Mouse (Mus musculus) kidney, embryonic 14.5 days (tissue): ENCODE results near the gene Mup4. TPM values are rescaled to one million over a fixed set of nuclear protein-coding genes. Genes with fewer than 3 reads are reported as not detected.
"Not testable (repeated sequence)": the region's sequence is repeated elsewhere in the genome, so short reads cannot be mapped to it uniquely, and the experiment has no call there.

Experiments used
- ATAC-seq: fragments of 200-750 bp; cut with Nextera tagmentation; 2 replicates; pipeline ENCODE4 v1.8.0; 2017; ENCODE audit warnings: moderate number of reproducible peaks, mild to moderate bottlenecking, moderate TSS enrichment, moderate library complexity; ENCODE audit not compliant: low FRiP score, low TSS enrichment
- H3K27ac ChIP-seq: fragments of 300-500 bp; sonication (generic); 2 replicates; pipeline ENCODE4 v1.5.1; 2014; ENCODE audit warnings: low read depth, mild to moderate bottlenecking, low read length, moderate library complexity, mixed read lengths
- H3K27me3 ChIP-seq: fragments of 300-500 bp; sonication (generic); 2 replicates; pipeline ENCODE4 v1.6.1; 2014; ENCODE audit warnings: mild to moderate bottlenecking, low read length; ENCODE audit not compliant: control insufficient read depth, insufficient read depth
- H3K36me3 ChIP-seq: fragments of 300-500 bp; sonication (generic); 2 replicates; pipeline ENCODE4 v1.6.1; 2014; ENCODE audit warnings: low read length, mixed read lengths; ENCODE audit not compliant: control insufficient read depth, insufficient read depth
- H3K4me1 ChIP-seq: fragments of 300-500 bp; sonication (generic); 2 replicates; pipeline ENCODE4 v1.6.1; 2014; ENCODE audit warnings: low read length, mixed read lengths; ENCODE audit not compliant: control insufficient read depth, insufficient read depth
- H3K4me2 ChIP-seq: fragments of 300-500 bp; sonication (generic); replicated peaks from 2 replicates; pipeline ENCODE4 v1.6.1; 2014; ENCODE audit warnings: low read depth, mild to moderate bottlenecking, low read length
- H3K4me3 ChIP-seq: fragments of 300-500 bp; sonication (generic); 2 replicates; pipeline ENCODE4 v1.5.1; 2014; ENCODE audit warnings: mild to moderate bottlenecking, low read length
- H3K9ac ChIP-seq: fragments of 300-500 bp; sonication (generic); 2 replicates; pipeline ENCODE4 v1.6.1; 2014; ENCODE audit warnings: low read depth, mild to moderate bottlenecking, low read length, moderate library complexity
- H3K9me3 ChIP-seq: fragments of 300-500 bp; sonication (generic); 2 replicates; pipeline ENCODE4 v1.6.1; 2016; ENCODE audit warnings: low read length; ENCODE audit not compliant: control insufficient read depth
- WGBS: fragments of 180-500 bp; shearing (Covaris S2); extraction: QIAGEN DNeasy Blood & Tissue Kit; methylation state at CpG from one replicate; pipeline ENCODE4 v1.1.7; 2014; 5-methylcytosine and 5-hydroxymethylcytosine counted together
- polyA plus RNA-seq: library from polyadenylated mRNA; unstranded; fragments of >200 nt; fragmentation: Nextera tagmentation; extraction: Ambion mirVana; gene quantifications from 2 replicates; pipeline ENCODE4 v1.2.1, GENCODE M21; 2014

Gene Mup4
- not detected in 2 replicates for polyA plus RNA-seq

- no peaks in the 10 kb centered on the region for H3K27me3 ChIP-seq
- no peaks in the 10 kb centered on the region for H3K36me3 ChIP-seq
- H3K9me3 ChIP-seq: no peaks in the 10 kb centered on the region
- H3K4me1 ChIP-seq: no peaks in the 10 kb centered on the region
- H3K9ac ChIP-seq: no peak within 1 kb of the TSS
- WGBS: 81% methylated on average over 3 of the region's 3 CpGs
- H3K27ac ChIP-seq: no peak within 1 kb of the TSS
- H3K4me2 ChIP-seq: no peak within 1 kb of the TSS
- H3K4me3 ChIP-seq: no peak within 1 kb of the TSS
- no peak for ATAC-seq
Measured at GRCm38 (mm10) chr4:59960610-59961009, at the start of gene Mup4. Mup4 (minus strand) TSS chr4:59960710.

DNA sequence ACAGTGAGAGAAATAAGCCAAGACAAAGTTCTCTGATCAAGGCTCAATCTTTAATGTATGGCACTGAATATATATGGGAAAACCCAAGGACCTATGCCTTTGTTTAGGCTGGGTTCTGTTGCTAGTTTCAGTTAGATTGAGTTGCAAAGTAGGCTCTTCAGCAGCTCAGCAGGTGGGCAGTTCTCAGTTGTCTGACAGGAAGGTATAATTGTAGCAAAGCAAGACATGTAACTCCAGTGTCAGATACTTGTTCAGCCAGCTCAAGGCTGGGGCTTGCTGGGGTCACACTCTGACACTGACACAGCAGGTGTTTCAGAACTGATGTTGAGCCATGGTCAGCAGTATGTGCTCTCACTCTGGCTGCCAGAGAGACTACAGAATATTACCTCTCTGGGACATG, 37.4 kb upstream of the Mup4 start:
- not testable (repeated sequence) for H3K9me3 ChIP-seq, H3K36me3 ChIP-seq, H3K9ac ChIP-seq, H3K4me2 ChIP-seq, ATAC-seq, H3K27ac ChIP-seq, H3K4me3 ChIP-seq, H3K4me1 ChIP-seq, H3K27me3 ChIP-seq

- no peaks in the 10 kb centered on the region for H3K4me1 ChIP-seq
- 55% methylated on average over 3 of the region's 3 CpGs for WGBS
- no peaks in the 10 kb centered on the region for H3K9me3 ChIP-seq
- H3K36me3 ChIP-seq: no peaks in the 10 kb centered on the region
- H3K9ac ChIP-seq: no peak within 1 kb of the TSS
- no peak for ATAC-seq
- no peaks in the 10 kb centered on the region for H3K27me3 ChIP-seq
- no peak within 1 kb of the TSS for H3K4me2 ChIP-seq
- no peak within 1 kb of the TSS for H3K4me3 ChIP-seq
- no peak within 1 kb of the TSS for H3K27ac ChIP-seq
Measured at GRCm38 (mm10) chr4:59963405-59964344, 3.2 kb upstream of the Mup4 start, which contains the start of gene Mup6. Mup6 (plus strand) TSS chr4:59964294.

- ATAC-seq: peak; percentile 49; the same call in 1 of the 2 replicates
- Histone ChIP-seq H3K4me1 (no peaks in the 10 kb centered on the region), H3K27ac (no peak overlapping the region), H3K4me3 (no peak overlapping the region), H3K4me2 (no peak overlapping the region), H3K27me3 (no peaks in the 10 kb centered on the region), H3K9ac (no peak overlapping the region), H3K9me3 (no peaks in the 10 kb centered on the region), H3K36me3 (no peaks in the 10 kb centered on the region)
- WGBS: 43% methylated on average over 2 of the region's 2 CpGs
Measured at GRCm38 (mm10) chr4:59937543-59937942, 23.0 kb downstream of the Mup4 start.

GRCm38 (mm10) chr4:59932505-59933281, 27.8 kb downstream of the Mup4 start:
- WGBS: 58% methylated on average over 6 of the region's 6 CpGs
- H3K4me3 ChIP-seq: no peak overlapping the region

GRCm38 (mm10) chr4:59928347-59928746, 32.2 kb downstream of the Mup4 start:
- H3K4me1 ChIP-seq: no peaks in the 10 kb centered on the region
- H3K36me3 ChIP-seq: no peaks in the 10 kb centered on the region
- ATAC-seq: peak; percentile 46; the same call in 1 of the 2 replicates
- no peaks in the 10 kb centered on the region for H3K27me3 ChIP-seq
- no peak overlapping the region for H3K9ac ChIP-seq
- no peaks in the 10 kb centered on the region for H3K9me3 ChIP-seq
- H3K27ac ChIP-seq: no peak overlapping the region
- H3K4me2 ChIP-seq: no peak overlapping the region
- H3K4me3 ChIP-seq: no peak overlapping the region
- 16% methylated on average over 6 of the region's 6 CpGs for WGBS

More at GRCm38 (mm10) chr4:59932505-59933281, 27.8 kb downstream of the Mup4 start:
- Histone ChIP-seq H3K36me3 (no peaks in the 10 kb centered on the region), H3K4me2 (no peak overlapping the region), H3K9me3 (no peaks in the 10 kb centered on the region), H3K27me3 (no peaks in the 10 kb centered on the region), H3K27ac (no peak overlapping the region), H3K9ac (no peak overlapping the region), H3K4me1 (no peaks in the 10 kb centered on the region)
- ATAC-seq: peak; percentile 84

DNA sequence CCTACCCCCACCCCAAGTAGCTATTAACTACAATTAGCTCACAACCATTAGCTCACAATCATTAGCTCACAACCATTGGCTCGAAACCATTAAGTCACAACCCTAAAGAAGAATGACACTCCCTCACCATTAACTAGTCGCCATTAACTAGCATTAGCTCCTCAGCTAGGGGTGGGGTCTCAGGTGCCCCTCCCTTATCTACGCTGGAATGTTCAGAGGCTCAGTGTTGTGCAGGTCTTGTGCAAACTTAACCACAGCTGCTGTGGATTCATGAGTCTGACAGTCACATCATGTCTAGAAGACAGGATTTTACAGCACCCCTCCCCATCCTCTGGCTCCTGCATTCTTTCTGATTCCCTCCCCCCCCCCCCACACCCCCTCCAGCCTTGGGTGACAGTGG, 32.8 kb downstream of the Mup4 start:
- Histone ChIP-seq H3K9ac (no peak overlapping the region), H3K27ac (no peak overlapping the region), H3K9me3 (no peaks in the 10 kb centered on the region), H3K36me3 (no peaks in the 10 kb centered on the region), H3K4me2 (no peak overlapping the region), H3K4me3 (no peak overlapping the region), H3K4me1 (no peaks in the 10 kb centered on the region), H3K27me3 (no peaks in the 10 kb centered on the region)
- ATAC-seq: no peak; the same call in 1 of the 2 replicates
- 71% methylated on average over 3 of the region's 3 CpGs for WGBS

DNA sequence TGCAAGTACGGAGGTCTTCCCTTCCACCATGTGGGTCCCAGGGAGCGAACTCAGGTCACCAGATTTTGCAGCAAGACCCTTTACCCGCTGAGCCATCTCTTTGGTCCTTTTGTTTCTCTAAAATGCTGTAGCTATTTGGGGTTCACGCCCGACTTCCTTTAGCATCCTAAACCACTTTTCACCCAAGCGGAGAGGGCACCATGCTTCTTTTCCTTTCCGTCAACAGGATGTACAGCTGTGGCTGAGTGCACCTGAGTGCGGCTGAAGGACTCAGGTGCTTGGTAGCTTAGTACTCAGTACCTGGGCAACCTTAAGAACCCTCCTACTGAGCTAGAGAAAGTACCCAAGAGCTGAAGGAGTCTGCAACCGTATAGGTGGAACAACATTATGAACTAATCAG, 35.4 kb downstream of the Mup4 start:
- no peak overlapping the region for H3K4me3 ChIP-seq
- no peaks in the 10 kb centered on the region for H3K27me3 ChIP-seq
- no peaks in the 10 kb centered on the region for H3K9me3 ChIP-seq
- H3K4me1 ChIP-seq: no peaks in the 10 kb centered on the region
- no peak overlapping the region for H3K9ac ChIP-seq
- H3K4me2 ChIP-seq: no peak overlapping the region
- WGBS: 88% methylated on average over 9 of the region's 9 CpGs
- no peak for ATAC-seq
- no peak overlapping the region for H3K27ac ChIP-seq
- H3K36me3 ChIP-seq: no peaks in the 10 kb centered on the region

- 91% methylated on average over 3 of the region's 3 CpGs for WGBS
- Histone ChIP-seq H3K4me1 (no peaks in the 10 kb centered on the region), H3K27ac (no peak overlapping the region), H3K4me2 (no peak overlapping the region), H3K9me3 (no peaks in the 10 kb centered on the region), H3K4me3 (no peak overlapping the region), H3K27me3 (peaks cover 6% of the 10 kb centered on the region), H3K36me3 (no peaks in the 10 kb centered on the region), H3K9ac (no peak overlapping the region)
- ATAC-seq: no peak
Measured at GRCm38 (mm10) chr4:59917966-59918365, 42.5 kb downstream of the Mup4 start.
